ENCODE assay signal across 18 mouse cellular contexts in genomic region chr16:91765121-91765815, GRCm38 (mm10). TPM values are rescaled to one million over a fixed set of nuclear protein-coding genes. Genes with fewer than 3 reads are reported as not detected.
DNase-seq lines count a peak whose midpoint lies in the region; ATAC-seq and TF ChIP-seq lines count a peak whose summit lies in the region.
"Had no signal": no experiment of that assay in that cellular context is flagged by ENCODE, and none has a peak within 500 bp of the region (broad histone marks: within the 10 kb centered on the region; RNA-seq: fewer than 3 reads in every experiment).

No protein-coding gene starts in this region.

- intact Hi-C loops in gastrocnemius, postnatal 14 days (cut with DNase I; ENCODE audit: low total_unique reads) = no loop called here
- intact Hi-C loops in heart, adult 2 months (cut with DNase I) = no loop called here

- no peak overlapping the region for H3K4me3 ChIP-seq in heart, embryonic 14.5 days (ENCODE audit: control insufficient read depth in 1 of 2, insufficient read depth in 1 of 2, low read depth in 1 of 2, low read length in 2 of 2)
- H3K4me3 ChIP-seq in heart, adult 2 months = no peak overlapping the region
- no peak overlapping the region for H3K4me3 ChIP-seq in midbrain, embryonic 12.5 days
- H3K4me3 ChIP-seq in midbrain, embryonic 15.5 days = no peak overlapping the region
- H3K4me3 ChIP-seq: embryonic facial prominence, embryonic 12.5 days; forebrain, embryonic 15.5 days had no signal

- H3K36me3 ChIP-seq in heart, embryonic 14.5 days (ENCODE audit: control insufficient read depth, insufficient read depth, low read length) = 0 out of 2 replicates have a peak, but pooled peaks cover 4% of the 10 kb centered on the region
- H3K36me3 ChIP-seq in heart, adult 2 months (ENCODE audit: control insufficient read depth, insufficient read depth, low read length) = peaks cover 7% of the 10 kb centered on the region
- no peaks in the 10 kb centered on the region for H3K36me3 ChIP-seq in midbrain, embryonic 12.5 days
- no peaks in the 10 kb centered on the region for H3K36me3 ChIP-seq in midbrain, embryonic 15.5 days (replicated peaks)
- H3K36me3 ChIP-seq: embryonic facial prominence, embryonic 12.5 days; forebrain, embryonic 15.5 days had no signal

- H3K9me3 ChIP-seq in heart, embryonic 14.5 days (ENCODE audit: control insufficient read depth, low read length) = no peaks in the 10 kb centered on the region
- H3K9me3 ChIP-seq in midbrain, embryonic 12.5 days = no peaks in the 10 kb centered on the region
- H3K9me3 ChIP-seq in midbrain, embryonic 15.5 days = no peaks in the 10 kb centered on the region
- H3K9me3 ChIP-seq: embryonic facial prominence, embryonic 12.5 days; forebrain, embryonic 15.5 days had no signal

- ATAC-seq in heart, embryonic 14.5 days (ENCODE audit: insufficient number of reproducible peaks, insufficient read depth, low FRiP score, low read depth) = no peak
- no peak for ATAC-seq in midbrain, embryonic 12.5 days (ENCODE audit: low FRiP score, low read depth)
- no peak for ATAC-seq in midbrain, embryonic 15.5 days (replicated peaks)
- ATAC-seq in granulocyte monocyte progenitor cell, adult 5-6 weeks (replicated peaks; ENCODE audit: poor library complexity, severe bottlenecking) = no peak
- ATAC-seq: forebrain, embryonic 15.5 days; hindbrain, embryonic 16.5 days; inflammation-experienced regulatory T-cells, adult 6 months had no signal

- TF ChIP-seq POLR2A in heart, adult 2 months (IDR thresholded peaks at IDR 0.05; ENCODE audit: insufficient read depth, low read depth, low read length) = no peak

- peak overlapping the region; percentile 2; the same call in 1 of the 2 replicates for H3K4me2 ChIP-seq in heart, embryonic 14.5 days (ENCODE audit: low read length)
- H3K4me2 ChIP-seq in midbrain, embryonic 12.5 days (replicated peaks) = no peak overlapping the region
- H3K4me2 ChIP-seq in midbrain, embryonic 15.5 days = no peak overlapping the region
- H3K4me2 ChIP-seq: embryonic facial prominence, embryonic 12.5 days; forebrain, embryonic 15.5 days; heart, embryonic 11.5 days had no signal

- H3K9ac ChIP-seq in heart, embryonic 14.5 days (ENCODE audit: low read length) = no peak overlapping the region
- no peak overlapping the region for H3K9ac ChIP-seq in heart, adult 2 months (ENCODE audit: low read depth, low read length)
- no peak overlapping the region for H3K9ac ChIP-seq in midbrain, embryonic 12.5 days (replicated peaks)
- no peak overlapping the region for H3K9ac ChIP-seq in midbrain, embryonic 15.5 days
- H3K9ac ChIP-seq: embryonic facial prominence, embryonic 12.5 days; forebrain, embryonic 15.5 days had no signal

- H3K27ac ChIP-seq in heart, embryonic 14.5 days (replicated peaks in 1 of 2; ENCODE audit: control insufficient read depth in 1 of 2, insufficient read depth in 1 of 2, low read depth in 2 of 2, low read length in 2 of 2) = no peak overlapping the region
- no peak overlapping the region for H3K27ac ChIP-seq in heart, adult 2 months
- 0 out of 2 replicates have a peak overlapping the region, but pooled peaks have one; percentile 7 for H3K27ac ChIP-seq in midbrain, embryonic 12.5 days (replicated peaks)
- no peak overlapping the region for H3K27ac ChIP-seq in midbrain, embryonic 15.5 days
- H3K27ac ChIP-seq: embryonic facial prominence, embryonic 12.5 days; forebrain, embryonic 15.5 days had no signal

- no peak for TF ChIP-seq EP300 in heart, adult 2 months (IDR thresholded peaks at IDR 0.05; ENCODE audit: insufficient read depth, low read depth, low read length)

- TF ChIP-seq CTCF in heart, adult 2 months (IDR thresholded peaks at IDR 0.05) = no peak

- 94% methylated on average over 15 of the region's 15 CpGs for WGBS in heart, embryonic 14.5 days
- WGBS in heart, adult 2 months = 93% methylated on average over 15 of the region's 15 CpGs
- 84% methylated on average over 15 of the region's 15 CpGs for WGBS in midbrain, embryonic 12.5 days
- whole genome bisulfite sequencing in midbrain, embryonic 15.5 days = 82% methylated on average over 15 of the region's 15 CpGs

- no peaks in the 10 kb centered on the region for H3K27me3 ChIP-seq in heart, embryonic 14.5 days (ENCODE audit: control insufficient read depth, insufficient read depth, low read length)
- no peaks in the 10 kb centered on the region for H3K27me3 ChIP-seq in heart, adult 2 months (ENCODE audit: control insufficient read depth, insufficient read depth, low read length)
- H3K27me3 ChIP-seq in midbrain, embryonic 12.5 days = no peaks in the 10 kb centered on the region
- no peaks in the 10 kb centered on the region for H3K27me3 ChIP-seq in midbrain, embryonic 15.5 days (replicated peaks)
- H3K27me3 ChIP-seq: embryonic facial prominence, embryonic 12.5 days; forebrain, embryonic 15.5 days had no signal

- H3K79me2 ChIP-seq in heart, adult 2 months (replicated peaks; ENCODE audit: control insufficient read depth, insufficient read depth, low read length) = peaks cover 5% of the 10 kb centered on the region; the same call in 1 of the 2 replicates

- peak; percentile 31 for DNase-seq in gastrocnemius, adult 18-20 months (ENCODE audit: low spot score)
- no peak for DNase-seq in gastrocnemius, postnatal 14 days
- no peak for DNase-seq in heart, adult 2 months
- DNase-seq in urinary bladder, postnatal 4 days (ENCODE audit: low spot score in 2 of 2) = no peak
- DNase-seq: cerebellum, adult 11-12 months; cerebellum, adult 9-10 months; heart, postnatal 36 days; kidney, adult 11 months; kidney, adult 9 months had no signal

- peaks cover 17 to 47% of the 10 kb centered on the region in 2 experiments for H3K4me1 ChIP-seq in heart, embryonic 14.5 days (ENCODE audit: control insufficient read depth in 2 of 2, insufficient read depth in 2 of 2, low read length in 2 of 2)
- H3K4me1 ChIP-seq in heart, adult 2 months (ENCODE audit: control insufficient read depth, insufficient read depth, low read length) = peaks cover 17% of the 10 kb centered on the region
- H3K4me1 ChIP-seq in midbrain, embryonic 12.5 days = peaks cover 45% of the 10 kb centered on the region
- H3K4me1 ChIP-seq in midbrain, embryonic 15.5 days = peaks cover 68% of the 10 kb centered on the region

RNA-seq across cellular contexts. Expression of gene Itsn1, which starts 36.2 kb away (rescaled TPM):
- total RNA-seq in gastrocnemius, adult 18-20 months (2021) = 10 to 100 TPM; 62.8 to 63.5 TPM
- 10 to 100 TPM; 45.6 to 52.0 TPM for total RNA-seq in gastrocnemius, postnatal 14 days (2021)
- 20.7 and 21.2 TPM in 2 replicates for polyA plus RNA-seq in heart, embryonic 14.5 days (2014; fragmentation: Nextera tagmentation; extraction: Ambion mirVana)
- 10 to 100 TPM; 45.1 to 46.7 TPM for total RNA-seq in heart, adult 2 months (2021)
- polyA plus RNA-seq in heart, adult 2 months (2012; rRNA removed) = 35.8 and 48.5 TPM in 2 replicates
- polyA plus RNA-seq in midbrain, embryonic 12.5 days (2016; fragmentation: Nextera tagmentation; extraction: Ambion mirVana) = 75.4 and 75.7 TPM in 2 replicates
- polyA plus RNA-seq in midbrain, embryonic 15.5 days (2015; fragmentation: Nextera tagmentation; extraction: Ambion mirVana) = 63.5 and 68.6 TPM in 2 replicates
- 9.3 and 10.7 TPM in 2 replicates for total RNA-seq in granulocyte monocyte progenitor cell, adult 5-6 weeks (2014; fragmentation: Nextera tagmentation)
- total RNA-seq in granulocyte monocyte progenitor cell, adult 5-6 weeks (2017) = 5.0 and 7.0 TPM in 2 replicates

RNA-seq across cellular contexts. Expression of gene Cryzl1, which starts 36.5 kb away (rescaled TPM):
- total RNA-seq in gastrocnemius, adult 18-20 months (2021) = 10 to 100 TPM; 11.4 to 15.6 TPM
- 10 to 100 TPM; 13.3 to 13.8 TPM for total RNA-seq in gastrocnemius, postnatal 14 days (2021)
- polyA plus RNA-seq in heart, embryonic 14.5 days (2014; fragmentation: Nextera tagmentation; extraction: Ambion mirVana) = 54.9 and 60.3 TPM in 2 replicates
- 10 to 100 TPM; 22.2 to 26.0 TPM for total RNA-seq in heart, adult 2 months (2021)
- polyA plus RNA-seq in heart, adult 2 months (2012; rRNA removed) = 19.2 and 37.5 TPM in 2 replicates
- 81.7 and 85.1 TPM in 2 replicates for polyA plus RNA-seq in midbrain, embryonic 12.5 days (2016; fragmentation: Nextera tagmentation; extraction: Ambion mirVana)
- polyA plus RNA-seq in midbrain, embryonic 15.5 days (2015; fragmentation: Nextera tagmentation; extraction: Ambion mirVana) = 115 and 127 TPM in 2 replicates
- total RNA-seq in granulocyte monocyte progenitor cell, adult 5-6 weeks (2014; fragmentation: Nextera tagmentation) = 43.5 and 55.5 TPM in 2 replicates
- total RNA-seq in granulocyte monocyte progenitor cell, adult 5-6 weeks (2017) = 65.5 and 85.7 TPM in 2 replicates
